Mouse (Mus musculus) splenic B cell, adult 2 months (primary cell): Measurements from ENCODE around the gene Olfr1408.

Experiments used
- DNase-seq: peaks from one replicate; pipeline ENCODE4 v3.0.0-alpha.2; 2011; ENCODE audit warnings: low read depth, low spot score
- H3K27me3 ChIP-seq: 2 replicates; pipeline ENCODE4 v1.6.1; 2012; ENCODE audit warnings: mild to moderate bottlenecking, low read length, moderate library complexity, mixed read lengths; ENCODE audit not compliant: control insufficient read depth, poor library complexity, insufficient read depth, severe bottlenecking
- H3K36me3 ChIP-seq: 2 replicates; pipeline ENCODE4 v1.6.1; 2012; ENCODE audit warnings: mild to moderate bottlenecking, low read length, moderate library complexity, mixed read lengths; ENCODE audit not compliant: control insufficient read depth, poor library complexity, insufficient read depth, severe bottlenecking

Gene Olfr1408

GRCm38 (mm10) chr1:173137274-173137673, at the start of gene Olfr1408:
Olfr1408 (minus strand) TSS chr1:173137374.
- H3K36me3 ChIP-seq = no peaks in the 10 kb centered on the region

GRCm38 (mm10) chr1:173174154-173174842, 37.1 kb upstream of the Olfr1408 start:
- no peaks in the 10 kb centered on the region for H3K27me3 ChIP-seq
- no peaks in the 10 kb centered on the region for H3K36me3 ChIP-seq
- no peak for DNase-seq

More at GRCm38 (mm10) chr1:173137274-173137673, at the start of gene Olfr1408:
- H3K27me3 ChIP-seq = no peaks in the 10 kb centered on the region
- DNase-seq = no peak
